Mouse (Mus musculus) heart, postnatal 0 days (tissue): Measurements from ENCODE around the gene Adgrl1.

ENCODE experiments used
- CTCF ChIP-seq: IDR thresholded peaks from 2 replicates; pipeline ENCODE4 v1.5.1; 2016; ENCODE audit warnings: antibody characterized with exemption, control low read depth, low read depth
- EP300 ChIP-seq: IDR thresholded peaks from 2 replicates; pipeline ENCODE4 v1.6.1; 2016; ENCODE audit warnings: antibody characterized with exemption, low read depth

DNA sequence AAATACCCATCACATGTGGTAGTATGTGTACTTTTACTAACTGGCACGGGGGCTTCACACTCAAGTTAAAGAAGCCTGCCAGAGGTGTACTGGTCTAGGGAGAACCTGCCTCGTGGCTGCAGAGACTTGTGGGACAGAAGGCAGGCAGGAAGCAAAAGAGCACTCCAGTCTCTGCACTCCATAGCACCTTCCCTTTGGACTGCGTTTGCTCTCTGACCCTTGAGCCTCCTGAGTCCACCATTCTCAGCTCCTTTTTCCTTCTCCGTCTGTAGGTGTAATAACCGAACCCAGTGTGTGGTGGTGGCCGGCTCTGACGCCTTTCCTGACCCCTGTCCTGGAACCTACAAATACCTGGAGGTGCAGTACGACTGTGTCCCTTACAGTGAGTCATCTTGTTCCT lies 22.8 kb downstream of the Adgrl1 start:
- TF ChIP-seq EP300 (no peak), CTCF (no peak)
